Mouse (Mus musculus) ovary, adult 18-20 months (tissue): ENCODE measurements at regions not wholly inside any gene's neighbourhood (a gene's known extent, or its start where the extent isn't known, plus 50 kb on each side); places are given as distances from the start of the nearest gene placed in this dataset.

Experiments used
- DNase-seq: peaks from one replicate; pipeline ENCODE4 v3.0.0; 2022; ENCODE audit warnings: low spot score, mixed read lengths

GRCm38 (mm10) chr8:26688745-26689478 is 288.2 kb upstream of the Zfp703 start:
- DNase-seq: no peak

- no peak for DNase-seq
These were observed 287.5 kb upstream of the Zfp703 start for GRCm38 (mm10) chr8:26689479-26690177.

GRCm38 (mm10) chr8:26690178-26690735 is 286.9 kb upstream of the Zfp703 start:
- DNase-seq: no peak

GRCm38 (mm10) chr8:26697579-26698084 is 279.5 kb upstream of the Zfp703 start:
- DNase-seq: no peak

GRCm38 (mm10) chr8:26698580-26698979 is 278.5 kb upstream of the Zfp703 start:
- no peak for DNase-seq

GRCm38 (mm10) chr8:26706048-26706767 is 270.9 kb upstream of the Zfp703 start:
- no peak for DNase-seq

GRCm38 (mm10) chr8:26706768-26707156 is 270.4 kb upstream of the Zfp703 start:
- no peak for DNase-seq

GRCm38 (mm10) chr8:26713836-26714235 is 263.3 kb upstream of the Zfp703 start:
- no peak for DNase-seq

GRCm38 (mm10) chr8:26714714-26715113 is 262.4 kb upstream of the Zfp703 start:
- DNase-seq: no peak

- no peak for DNase-seq
These were observed 258.4 kb upstream of the Zfp703 start for GRCm38 (mm10) chr8:26718409-26719355.

- DNase-seq: no peak
These were observed 254.4 kb upstream of the Zfp703 start for GRCm38 (mm10) chr8:26722766-26723165.

- no peak for DNase-seq
These were observed 252.5 kb upstream of the Zfp703 start for GRCm38 (mm10) chr8:26724628-26725027.

GRCm38 (mm10) chr8:26725521-26725920 is 251.6 kb upstream of the Zfp703 start:
- DNase-seq: no peak

GRCm38 (mm10) chr8:26729351-26729750 is 247.8 kb upstream of the Zfp703 start:
- no peak for DNase-seq

GRCm38 (mm10) chr8:26731111-26731510 is 246.0 kb upstream of the Zfp703 start:
- DNase-seq: no peak

- no peak for DNase-seq
These were observed 232.7 kb upstream of the Zfp703 start for GRCm38 (mm10) chr8:26744424-26744823.

GRCm38 (mm10) chr8:26746811-26747210 is 230.3 kb upstream of the Zfp703 start:
- DNase-seq: no peak

- peak; percentile 30 for DNase-seq
These were observed 229.7 kb upstream of the Zfp703 start for GRCm38 (mm10) chr8:26747241-26747972.

GRCm38 (mm10) chr8:26748161-26748971 is 228.8 kb upstream of the Zfp703 start:
- DNase-seq: no peak

GRCm38 (mm10) chr8:26748972-26749291 is 228.2 kb upstream of the Zfp703 start:
- DNase-seq: no peak
